Comparison of ENCODE assay signal across 15 mouse cellular contexts in genomic region chr14:48507376-48507775, GRCm38 (mm10).
DNase-seq lines count a peak whose midpoint lies in the region; ATAC-seq lines count a peak whose summit lies in the region.
"Had no signal": no experiment of that assay in that cellular context is flagged by ENCODE, and none has a peak within 500 bp of the region (broad histone marks: within the 10 kb centered on the region; RNA-seq: fewer than 3 reads in every experiment).

No protein-coding gene starts in this region.

- peak; percentile 9 for DNase-seq in adrenal gland, adult 2 months
- no peak for DNase-seq in adrenal gland, postnatal 14 days
- peak; percentile 15 for DNase-seq in layer of hippocampus, adult 9-11 months
- DNase-seq in layer of hippocampus, postnatal 25 days (ENCODE audit: extremely low spot score in 1 of 2, low spot score in 1 of 2), result no peak
- peak; percentile 45 to 61 for DNase-seq in kidney, postnatal 36 days
- no peak for DNase-seq in embryonic facial prominence, embryonic 10.5 days (ENCODE audit: low spot score)
- DNase-seq: cerebellum, adult 11-12 months; cerebellum, postnatal 25 days; lung, postnatal 10 days; right cerebral cortex, postnatal 4 days; thymus, postnatal 14 days had no signal

- H3K9me3 ChIP-seq in hindbrain, embryonic 16.5 days (ENCODE audit: control insufficient read depth, low read length), result no peaks in the 10 kb centered on the region
- H3K9me3 ChIP-seq in hindbrain, embryonic 12.5 days (replicated peaks), result no peaks in the 10 kb centered on the region
- H3K9me3 ChIP-seq in embryonic facial prominence, embryonic 10.5 days, result no peaks in the 10 kb centered on the region
- H3K9me3 ChIP-seq: intestine, embryonic 15.5 days; limb, embryonic 13.5 days had no signal

- H3K9ac ChIP-seq in hindbrain, embryonic 16.5 days (ENCODE audit: low read depth, low read length), result no peak overlapping the region
- no peak overlapping the region for H3K9ac ChIP-seq in hindbrain, embryonic 12.5 days
- H3K9ac ChIP-seq: intestine, embryonic 15.5 days; limb, embryonic 13.5 days had no signal

- H3K27me3 ChIP-seq in hindbrain, embryonic 16.5 days (replicated peaks; ENCODE audit: control insufficient read depth, insufficient read depth, low read length), result peaks cover 5% of the 10 kb centered on the region
- H3K27me3 ChIP-seq in hindbrain, embryonic 12.5 days, result peaks cover 69% of the 10 kb centered on the region
- H3K27me3 ChIP-seq in embryonic facial prominence, embryonic 10.5 days (replicated peaks; ENCODE audit: low read depth, poor library complexity, severe bottlenecking), result peaks cover 63% of the 10 kb centered on the region
- H3K27me3 ChIP-seq: intestine, embryonic 15.5 days; limb, embryonic 13.5 days had no signal

- H3K4me3 ChIP-seq in hindbrain, embryonic 16.5 days (ENCODE audit: low read length), result no peak overlapping the region
- no peak overlapping the region for H3K4me3 ChIP-seq in hindbrain, embryonic 12.5 days
- no peak overlapping the region for H3K4me3 ChIP-seq in embryonic facial prominence, embryonic 10.5 days
- H3K4me3 ChIP-seq: intestine, embryonic 15.5 days; limb, embryonic 13.5 days had no signal

- H3K36me3 ChIP-seq in hindbrain, embryonic 16.5 days (ENCODE audit: control insufficient read depth, insufficient read depth, low read length), result 0 out of 2 replicates have a peak, but pooled peaks cover 3% of the 10 kb centered on the region
- H3K36me3 ChIP-seq in hindbrain, embryonic 12.5 days, result peaks cover 22% of the 10 kb centered on the region; the same call in 1 of the 2 replicates
- H3K36me3 ChIP-seq in embryonic facial prominence, embryonic 10.5 days (replicated peaks), result peaks cover 20% of the 10 kb centered on the region
- H3K36me3 ChIP-seq: intestine, embryonic 15.5 days had no signal

- ATAC-seq in hindbrain, embryonic 16.5 days, result peak; percentile 22; the same call in 1 of the 2 replicates
- no peak for ATAC-seq in hindbrain, embryonic 12.5 days (ENCODE audit: low FRiP score)
- ATAC-seq: intestine, embryonic 15.5 days had no signal

- H3K27ac ChIP-seq in hindbrain, embryonic 16.5 days (ENCODE audit: low read depth, low read length), result no peak overlapping the region
- no peak overlapping the region for H3K27ac ChIP-seq in hindbrain, embryonic 12.5 days
- H3K27ac ChIP-seq in embryonic facial prominence, embryonic 10.5 days (replicated peaks), result no peak overlapping the region
- H3K27ac ChIP-seq: intestine, embryonic 15.5 days; limb, embryonic 13.5 days had no signal

- H3K4me1 ChIP-seq in hindbrain, embryonic 16.5 days (ENCODE audit: control insufficient read depth, insufficient read depth, low read depth, low read length), result no peaks in the 10 kb centered on the region
- H3K4me1 ChIP-seq in hindbrain, embryonic 12.5 days, result 0 out of 2 replicates have a peak, but pooled peaks cover 7% of the 10 kb centered on the region
- peaks cover 9% of the 10 kb centered on the region for H3K4me1 ChIP-seq in embryonic facial prominence, embryonic 10.5 days
- H3K4me1 ChIP-seq: intestine, embryonic 15.5 days; limb, embryonic 13.5 days had no signal

- H3K4me2 ChIP-seq in hindbrain, embryonic 16.5 days (ENCODE audit: low read length), result no peak overlapping the region
- H3K4me2 ChIP-seq in hindbrain, embryonic 12.5 days (replicated peaks), result no peak overlapping the region
- H3K4me2 ChIP-seq: intestine, embryonic 15.5 days; limb, embryonic 13.5 days had no signal

- WGBS in hindbrain, embryonic 16.5 days, result 72% methylated on average over 8 of the region's 8 CpGs
- 79% methylated on average over 8 of the region's 8 CpGs for WGBS in hindbrain, embryonic 12.5 days
- WGBS in embryonic facial prominence, embryonic 10.5 days, result 81% methylated on average over 8 of the region's 8 CpGs

Comparison
In these comparisons a context has a peak if more than half of its experiments do, and no peak if none do; other contexts are left out.
1. DNase-seq: peak in adrenal gland, adult 2 months (single experiment), layer of hippocampus, adult 9-11 months (single experiment) and kidney, postnatal 36 days (2 of 2); none in adrenal gland, postnatal 14 days (single experiment), layer of hippocampus, postnatal 25 days (0 of 2) and embryonic facial prominence, embryonic 10.5 days (single experiment).